Mouse (Mus musculus): ENCODE measurements around the gene Scrg1.

- TF ChIP-seq CTCF (IDR thresholded peaks at IDR 0.05; ENCODE audit: low read depth, low read length) = no peak
- no peak for TF ChIP-seq GATA1 (IDR thresholded peaks at IDR 0.05; ENCODE audit: borderline replicate concordance, low read length)
- TF ChIP-seq POLR2AphosphoS5 (IDR thresholded peaks at IDR 0.05; ENCODE audit: insufficient replicate concordance, low read depth, low read length) = no peak
These were observed 27.2 kb upstream of the Scrg1 start for GRCm38 (mm10) chr8:57428566-57428965.
